Mouse (Mus musculus) spleen, postnatal 10 days (tissue): Measurements from ENCODE around the gene Gzmm.

Source experiments
- DNase-seq, 2 experiments: peaks; one replicate each; pipeline ENCODE4 v3.0.0; 2021 to 2022; ENCODE audit warnings: low spot score in 2 of 2

The Gzmm gene

DNA sequence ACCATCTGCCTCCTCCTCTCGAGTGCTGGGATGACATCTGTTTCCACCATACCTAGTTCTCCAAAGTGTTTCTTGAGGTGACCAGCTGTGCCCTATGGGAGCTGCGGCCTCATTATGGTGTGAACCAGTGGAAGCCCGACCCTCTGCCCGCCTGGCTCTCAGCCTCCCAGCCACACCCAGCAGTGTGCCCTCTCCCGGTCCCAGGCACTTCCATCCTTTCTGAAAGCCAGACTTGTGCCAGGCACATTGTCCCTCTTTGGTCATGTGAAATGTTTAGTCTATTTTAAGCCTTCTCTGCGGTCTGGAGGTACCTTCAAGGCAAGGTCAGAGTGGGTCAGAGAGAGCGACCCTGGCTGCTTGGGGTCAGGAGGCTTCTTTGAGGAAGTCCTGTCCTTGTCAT lies 34.9 kb downstream of the Gzmm start:
- no peak for DNase-seq

DNA sequence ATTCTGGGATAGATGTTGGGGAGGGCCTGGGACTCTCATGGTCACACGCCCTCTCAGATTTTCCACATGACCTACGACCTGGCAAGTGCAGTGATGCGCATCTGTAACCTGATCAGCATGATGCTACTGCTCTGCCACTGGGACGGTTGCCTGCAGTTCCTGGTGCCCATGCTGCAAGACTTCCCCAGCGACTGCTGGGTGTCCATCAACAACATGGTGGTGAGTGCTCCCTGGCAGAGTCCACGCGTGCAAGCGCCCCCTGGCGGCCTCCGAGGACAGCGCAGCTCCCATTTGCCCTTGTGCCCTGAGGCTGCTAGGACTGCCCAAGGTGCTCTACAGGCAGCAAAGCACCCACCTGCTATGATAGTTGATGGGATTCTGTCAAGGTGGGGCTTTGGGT lies 37.3 kb downstream of the Gzmm start:
- DNase-seq = peak; percentile 76 to 84

DNA sequence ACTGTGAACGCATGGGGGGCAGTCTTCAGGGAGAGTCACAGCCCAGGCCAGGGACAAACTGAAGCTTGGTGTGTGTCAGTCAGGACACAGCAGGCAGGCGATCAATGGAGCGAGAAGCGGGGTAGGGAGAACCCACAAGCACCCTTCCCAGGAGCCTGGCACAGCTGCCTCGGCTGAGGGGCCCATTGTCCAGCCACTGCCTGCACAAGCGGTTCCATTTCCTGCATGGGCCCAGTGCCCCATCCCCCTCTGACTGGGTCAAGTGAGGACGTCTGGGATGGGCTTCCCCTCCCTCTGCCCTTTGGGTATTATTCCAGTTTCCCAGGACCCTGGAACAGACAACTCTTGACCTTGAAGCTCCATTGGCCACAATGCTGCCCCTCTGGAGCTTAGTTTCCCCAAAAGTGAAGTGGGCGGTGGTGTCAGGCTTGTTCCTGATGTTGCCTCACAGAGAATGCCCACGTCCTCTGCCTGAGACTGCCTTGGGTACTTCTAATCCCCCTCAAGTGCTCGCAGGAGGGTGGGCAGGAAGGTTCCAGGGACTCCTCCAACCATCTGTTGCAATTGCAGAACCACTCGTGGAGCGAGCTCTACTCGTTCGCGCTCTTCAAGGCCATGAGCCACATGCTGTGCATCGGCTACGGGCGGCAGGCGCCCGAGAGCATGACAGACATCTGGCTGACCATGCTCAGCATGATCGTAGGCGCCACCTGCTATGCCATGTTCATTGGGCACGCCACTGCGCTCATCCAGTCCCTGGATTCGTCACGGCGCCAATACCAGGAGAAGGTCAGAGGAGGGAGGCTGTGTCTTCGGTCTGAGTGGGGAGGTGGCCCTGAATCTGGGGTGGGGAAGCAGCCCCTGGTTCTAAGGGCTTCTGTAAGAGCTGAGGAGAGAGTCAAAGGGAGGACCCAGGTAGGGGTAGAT lies 39.8 kb downstream of the Gzmm start:
- no peak for DNase-seq

DNA sequence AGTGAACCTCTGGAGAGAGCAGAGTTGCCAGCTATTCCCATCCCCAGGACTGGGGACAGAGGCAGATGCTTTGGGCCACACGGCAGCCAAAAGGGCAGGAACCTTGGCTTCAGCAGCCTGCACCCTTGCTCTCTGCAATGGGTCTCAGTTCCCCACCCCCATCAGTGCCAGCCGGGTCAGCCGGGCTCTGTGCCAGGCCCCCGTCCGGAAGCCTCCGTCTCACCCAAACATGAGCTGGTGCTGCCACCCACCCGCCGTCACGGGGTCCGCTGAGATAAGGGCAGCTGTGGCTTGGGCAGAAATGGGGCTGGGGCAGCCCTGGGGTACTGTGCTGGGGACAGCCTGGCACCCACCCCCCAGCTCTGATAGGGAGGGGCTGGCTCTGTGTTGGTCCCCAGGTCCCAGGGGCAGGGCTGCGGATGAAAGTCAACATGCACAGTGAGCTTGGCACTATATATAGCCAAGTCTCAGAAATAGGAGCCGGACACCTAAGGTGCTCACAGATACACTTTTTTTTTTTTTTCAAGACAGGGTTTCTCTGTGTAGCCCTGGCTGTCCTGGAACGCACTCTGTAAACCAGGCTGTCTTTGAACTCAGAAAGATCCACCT lies 40.6 kb downstream of the Gzmm start:
- no peak for DNase-seq

DNA sequence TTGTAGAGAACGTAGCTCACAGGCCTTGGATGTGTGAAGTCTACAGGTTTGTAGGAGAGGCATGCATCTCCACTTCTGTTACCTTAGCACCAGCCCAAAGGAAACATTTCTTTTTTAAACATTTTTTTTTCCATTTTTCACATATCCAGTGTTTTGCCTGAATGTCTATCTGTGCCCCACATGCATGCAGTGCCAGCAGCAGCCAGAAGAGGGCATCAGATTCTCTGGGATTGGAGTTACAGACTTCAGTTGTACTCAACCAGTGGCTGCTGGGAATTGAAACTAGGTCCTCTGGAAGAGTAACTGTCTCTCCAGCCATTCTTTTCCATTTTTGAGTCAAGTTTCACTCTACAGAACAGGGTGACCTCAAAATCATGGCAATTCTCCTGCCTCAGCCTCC lies 43.7 kb downstream of the Gzmm start:
- DNase-seq = peak; percentile 57 to 72

DNA sequence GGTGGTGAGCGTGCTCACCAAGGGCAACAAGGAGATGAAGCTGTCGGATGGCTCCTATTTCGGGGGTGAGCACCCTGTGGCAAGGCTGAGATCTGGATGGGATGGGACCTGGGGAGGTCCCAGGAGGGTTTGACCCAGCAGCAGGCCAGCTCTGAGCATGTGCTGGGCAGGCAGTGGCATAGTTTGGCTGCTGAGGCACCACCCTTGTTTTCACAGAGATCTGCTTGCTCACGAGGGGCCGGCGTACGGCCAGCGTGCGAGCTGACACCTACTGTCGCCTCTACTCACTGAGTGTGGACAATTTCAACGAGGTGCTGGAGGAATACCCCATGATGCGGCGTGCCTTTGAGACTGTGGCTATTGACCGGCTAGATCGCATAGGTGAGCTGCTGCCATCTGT lies 45.0 kb downstream of the Gzmm start:
- DNase-seq = no peak

DNA sequence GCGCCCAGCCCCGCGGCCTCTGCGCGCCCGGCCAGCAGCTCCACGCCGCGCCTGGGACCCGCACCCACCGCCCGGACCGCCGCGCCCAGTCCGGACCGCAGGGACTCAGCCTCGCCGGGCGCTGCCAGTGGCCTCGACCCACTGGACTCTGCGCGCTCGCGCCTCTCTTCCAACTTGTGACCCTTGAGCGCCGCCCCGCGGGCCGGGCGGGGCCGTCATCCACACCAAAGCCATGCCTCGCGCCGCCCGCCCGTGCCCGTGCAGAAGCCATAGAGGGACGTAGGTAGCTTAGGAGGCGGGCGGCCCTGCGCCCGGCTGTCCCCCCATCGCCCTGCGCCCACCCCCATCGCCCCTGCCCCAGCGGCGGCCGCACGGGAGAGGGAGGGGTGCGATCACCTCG lies 46.5 kb downstream of the Gzmm start:
- DNase-seq = no peak

DNA sequence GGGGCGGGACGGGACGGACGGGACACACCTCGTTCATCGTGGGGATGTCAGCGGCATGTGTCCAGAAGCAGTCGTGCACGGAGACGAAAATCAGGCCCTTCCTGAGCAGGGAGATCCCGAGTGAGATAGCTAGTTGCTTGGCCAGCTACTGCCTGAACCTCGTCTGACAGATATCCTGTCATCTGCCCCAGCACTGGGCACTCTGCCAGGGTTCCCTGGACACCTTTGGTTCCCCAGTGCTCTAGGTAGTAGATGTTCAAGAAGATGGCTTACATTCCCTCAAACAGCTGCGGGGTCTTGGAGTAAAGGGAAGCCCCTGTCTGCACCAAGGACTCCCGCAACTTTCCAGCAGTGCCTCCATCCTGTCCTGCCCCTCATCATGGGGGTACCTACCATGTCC lies 47.9 kb downstream of the Gzmm start:
- no peak for DNase-seq

DNA sequence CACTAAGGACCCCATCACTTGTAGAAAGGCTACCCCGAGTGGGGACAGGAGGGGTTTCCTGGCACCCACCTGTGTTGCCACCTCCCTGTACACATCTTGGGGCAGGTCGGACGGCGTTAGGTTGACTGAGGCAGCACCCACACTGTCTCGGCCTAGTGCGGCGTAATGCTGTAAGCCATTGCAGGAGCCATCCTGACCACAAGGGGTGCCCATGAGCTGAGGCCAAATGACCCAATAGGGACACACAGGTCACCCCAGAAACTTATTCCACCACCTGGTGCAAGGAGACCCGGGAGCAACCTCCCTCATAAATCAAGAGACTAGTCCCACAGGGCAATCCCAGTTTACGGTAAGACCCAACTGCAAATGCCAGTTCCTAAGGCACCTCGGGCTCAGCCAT lies 49.4 kb downstream of the Gzmm start:
- peak in 1 of 2 experiments; percentile 65 for DNase-seq

DNA sequence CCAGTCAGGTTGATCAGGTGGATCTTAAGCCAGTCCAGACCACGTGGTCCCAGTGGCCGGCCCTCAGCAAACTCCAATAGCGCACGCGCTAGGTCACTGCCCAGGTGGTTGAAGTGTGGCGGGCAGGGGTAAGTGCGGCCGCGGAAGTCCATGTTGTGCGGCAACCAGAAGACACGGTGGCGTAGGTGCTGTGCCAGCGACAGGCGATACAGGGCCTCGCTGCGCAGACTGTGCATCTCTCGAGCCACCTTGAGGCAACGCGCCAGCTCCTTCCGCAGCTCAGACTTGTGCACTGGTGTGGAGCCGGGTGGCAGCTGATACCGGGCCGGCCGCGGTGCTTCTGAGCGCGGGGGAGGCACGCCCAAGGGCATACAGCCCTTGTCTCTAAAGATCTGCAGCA lies 50.4 kb downstream of the Gzmm start:
- no peak for DNase-seq

DNA sequence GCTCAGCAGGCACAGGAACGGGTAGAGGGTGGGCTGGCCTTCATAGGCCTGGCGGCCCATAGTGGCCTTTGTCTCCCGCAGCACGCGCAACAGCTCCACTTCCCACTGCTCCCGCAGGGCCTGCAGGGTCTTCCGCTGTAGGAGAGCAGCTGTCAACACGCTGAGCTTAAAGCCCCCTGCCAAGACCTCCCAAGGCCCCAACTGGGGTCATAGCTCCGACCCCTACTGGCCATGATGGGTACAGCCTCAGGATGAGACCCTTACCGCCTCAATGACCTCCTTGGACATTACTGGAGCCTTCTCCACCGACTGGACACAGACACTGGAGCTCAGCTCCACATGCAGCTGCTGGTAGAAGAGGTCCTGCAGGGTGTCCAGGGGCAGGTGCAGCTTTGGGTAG lies 52.0 kb downstream of the Gzmm start:
- no peak for DNase-seq

DNA sequence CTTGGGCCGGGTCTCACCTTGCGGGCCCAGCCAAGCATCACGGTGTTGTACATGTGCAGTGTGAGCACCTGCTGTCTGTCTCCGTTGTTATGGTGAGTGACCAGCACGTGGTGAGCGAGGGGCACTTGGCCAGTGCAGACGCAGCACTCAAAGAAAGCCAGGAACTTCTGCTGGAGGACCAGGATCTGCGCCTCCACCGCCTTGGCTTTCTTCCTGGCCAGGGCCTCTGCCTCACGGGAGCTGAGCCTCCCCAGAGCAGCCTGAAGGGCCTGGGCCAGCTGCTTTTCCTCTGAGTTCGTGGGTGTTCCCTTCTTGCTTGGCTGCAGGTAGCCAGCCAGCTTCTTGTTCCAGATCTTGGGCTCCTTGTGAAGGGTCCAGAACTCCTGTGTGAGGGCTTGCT lies 54.3 kb downstream of the Gzmm start:
- no peak for DNase-seq

DNA sequence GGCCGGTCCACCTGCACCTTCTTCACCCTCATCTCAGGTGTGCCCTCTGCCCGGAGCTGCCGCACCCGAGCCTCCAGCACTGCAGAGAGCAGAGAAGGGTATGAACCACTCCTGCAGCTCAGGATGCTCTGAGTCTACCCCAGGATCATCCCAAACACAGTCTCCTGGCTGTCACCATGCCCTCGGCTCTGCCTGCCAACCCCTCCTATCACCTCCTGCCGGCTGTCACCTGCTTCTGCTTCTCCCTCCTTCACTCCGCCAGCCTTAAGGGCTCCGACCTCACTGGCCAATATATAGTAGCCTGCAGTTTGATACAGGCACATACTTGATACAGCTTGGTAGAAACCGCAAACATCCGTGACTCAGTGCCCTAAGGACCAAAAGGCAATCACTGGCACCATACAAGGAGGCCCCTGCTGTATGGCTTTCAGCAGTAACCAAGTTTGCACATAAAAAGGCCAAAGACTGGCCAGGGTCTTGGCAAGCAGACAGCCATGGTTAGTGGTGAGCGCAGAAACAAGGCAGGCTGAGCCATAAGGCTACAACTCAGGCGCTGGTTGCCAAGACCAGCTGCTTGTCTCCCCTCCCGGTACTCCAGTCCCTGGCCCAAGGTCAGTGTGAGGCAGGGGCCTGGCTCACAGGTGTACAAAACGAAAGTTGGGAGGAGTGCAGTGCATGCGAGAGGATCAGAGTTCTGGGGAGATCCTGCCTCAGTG lies 55.0 kb downstream of the Gzmm start:
- DNase-seq = no peak
